Mouse (Mus musculus) left cerebral cortex, postnatal 14 days (tissue): ENCODE data around the gene Igfbp2. TPM values are rescaled to one million over a fixed set of nuclear protein-coding genes. Genes with fewer than 3 reads are reported as not detected.
A peak's percentile ranks its signal among the peaks of the same experiment; 100 is the strongest.

Experiments
- DNase-seq, 2 experiments: peaks; one replicate each; pipeline ENCODE4 v3.0.0; 2021 to 2022; ENCODE audit warnings: low spot score in 2 of 2, mixed read lengths in 1 of 2
- intact Hi-C: fragments of 180-260 bp; cut with DNase I; formaldehyde crosslinking; loops from one replicate; pipeline ENCODE4 v1.15.1; 2025
- total RNA-seq, 2 experiments: library from RNA; stranded (reverse); gene quantifications; 2 replicates each; pipeline ENCODE4 v1.2.3; 2021

The Igfbp2 gene
- total RNA-seq, 2 experiments from 2014 or later = 102 to 116 TPM

GRCm38 (mm10) chr1:72842666-72843459, 18.6 kb downstream of the Igfbp2 start:
- no peak for DNase-seq
- intact Hi-C loops = no loop called here

- intact Hi-C loops = no loop called here
- DNase-seq = no peak
Measured at GRCm38 (mm10) chr1:72844675-72845074, 20.4 kb downstream of the Igfbp2 start.

GRCm38 (mm10) chr1:72847849-72848380, 23.6 kb downstream of the Igfbp2 start:
- intact Hi-C loops = no loop called here
- DNase-seq = no peak

GRCm38 (mm10) chr1:72849037-72849436, 24.7 kb downstream of the Igfbp2 start:
- intact Hi-C loops = no loop called here

GRCm38 (mm10) chr1:72853759-72854158, 29.5 kb downstream of the Igfbp2 start:
- intact Hi-C loops = loop anchor here (10.0 kb wide), 1 partner anchor 239 kb away; no protein-coding TSS in a partner anchor
- DNase-seq = no peak

More at GRCm38 (mm10) chr1:72849037-72849436, 24.7 kb downstream of the Igfbp2 start:
- no peak for DNase-seq

- intact Hi-C loops = loop anchor here (1.0 to 10.0 kb wide), 3 partner anchors 137 to 547 kb away; partner anchors contain the start of gene Xrcc5
- peak in 1 of 2 experiments; percentile 61 for DNase-seq
Measured at GRCm38 (mm10) chr1:72854337-72855237, 30.3 kb downstream of the Igfbp2 start.

GRCm38 (mm10) chr1:72855729-72856128, 31.4 kb downstream of the Igfbp2 start:
- DNase-seq = no peak
- intact Hi-C loops = loop anchor here (1.0 to 10.0 kb wide), 3 partner anchors 138 to 548 kb away; partner anchors contain the start of gene Xrcc5

- no peak for DNase-seq
Measured at GRCm38 (mm10) chr1:72856209-72856909, 32.1 kb downstream of the Igfbp2 start.

GRCm38 (mm10) chr1:72857142-72857541, 32.8 kb downstream of the Igfbp2 start:
- intact Hi-C loops = loop anchor here (5.0 to 10.0 kb wide), 2 partner anchors 242 to 550 kb away; partner anchors contain the start of gene Xrcc5
- no peak for DNase-seq

More at GRCm38 (mm10) chr1:72856209-72856909, 32.1 kb downstream of the Igfbp2 start:
- intact Hi-C loops = loop anchor here (5.0 to 10.0 kb wide), 2 partner anchors 242 to 549 kb away; partner anchors contain the start of gene Xrcc5

GRCm38 (mm10) chr1:72857631-72858030, 33.3 kb downstream of the Igfbp2 start:
- intact Hi-C loops = loop anchor here (5.0 to 10.0 kb wide), 2 partner anchors 243 to 550 kb away; partner anchors contain the start of gene Xrcc5
- no peak for DNase-seq

- DNase-seq = no peak
- intact Hi-C loops = loop anchor here (5.0 to 10.0 kb wide), 2 partner anchors 243 to 551 kb away; partner anchors contain the start of gene Xrcc5
Measured at GRCm38 (mm10) chr1:72858286-72858685, 34.0 kb downstream of the Igfbp2 start.

- intact Hi-C loops = loop anchor here (5.0 to 10.0 kb wide), 2 partner anchors 244 to 552 kb away; partner anchors contain the start of gene Xrcc5
- DNase-seq = no peak
Measured at GRCm38 (mm10) chr1:72858874-72859273, 34.6 kb downstream of the Igfbp2 start.

GRCm38 (mm10) chr1:72859963-72860362, 35.7 kb downstream of the Igfbp2 start:
- DNase-seq = no peak
- intact Hi-C loops = loop anchor here (5.0 to 10.0 kb wide), 2 partner anchors 245 to 553 kb away; partner anchors contain the start of gene Xrcc5

- intact Hi-C loops = no loop called here
- no peak for DNase-seq
Measured at GRCm38 (mm10) chr1:72860502-72860901, 36.2 kb downstream of the Igfbp2 start.

GRCm38 (mm10) chr1:72861702-72862101, 37.4 kb downstream of the Igfbp2 start:
- DNase-seq = no peak
- intact Hi-C loops = no loop called here

GRCm38 (mm10) chr1:72862248-72862647, 37.9 kb downstream of the Igfbp2 start:
- no peak for DNase-seq

GRCm38 (mm10) chr1:72863692-72864091, 39.4 kb downstream of the Igfbp2 start:
- intact Hi-C loops = no loop called here
- no peak for DNase-seq

More at GRCm38 (mm10) chr1:72862248-72862647, 37.9 kb downstream of the Igfbp2 start:
- intact Hi-C loops = no loop called here

- intact Hi-C loops = no loop called here
- DNase-seq = no peak
Measured at GRCm38 (mm10) chr1:72864272-72864671, 40.0 kb downstream of the Igfbp2 start.
